Mouse (Mus musculus): ENCODE data around the gene Lrrc25.

DNA sequence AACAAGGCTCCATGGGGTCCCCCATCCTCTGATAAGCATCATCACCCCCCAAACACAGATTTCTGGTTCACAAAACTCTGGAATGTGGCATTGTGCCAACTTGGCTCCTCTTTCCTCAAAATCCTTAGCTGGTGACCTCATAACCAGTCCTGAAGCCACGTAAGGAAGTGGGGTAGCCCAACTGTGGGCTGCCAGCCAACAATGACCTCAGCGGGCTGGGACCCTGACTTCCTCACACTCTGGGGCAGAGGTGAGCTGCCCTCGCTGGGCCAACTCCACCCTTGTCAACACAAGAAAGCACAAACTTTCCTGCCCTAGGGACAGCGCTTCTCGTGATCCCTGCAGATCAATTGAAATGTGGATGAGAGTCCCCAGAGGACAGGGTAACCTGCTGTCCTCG, 18.1 kb downstream of the Lrrc25 start:
- no peak for TF ChIP-seq CTCF (IDR thresholded peaks at IDR 0.05; ENCODE audit: low read depth, low read length)
- no peak for TF ChIP-seq POLR2A (IDR thresholded peaks at IDR 0.05; ENCODE audit: extremely low read depth, insufficient read depth, low read length)

All from liver, adult 2 months (tissue).